Mouse (Mus musculus) hindbrain, embryonic 12.5 days (tissue): ENCODE measurements at regions not wholly inside any gene's neighbourhood (a gene's known extent, or its start where the extent isn't known, plus 50 kb on each side); places are given as distances from the start of the nearest gene placed in this dataset.

Experiments
- ATAC-seq: fragments of 200-750 bp; cut with Nextera tagmentation; 2 replicates; pipeline ENCODE4 v1.8.0; 2017; ENCODE audit warnings: moderate TSS enrichment; ENCODE audit not compliant: low FRiP score
- H3K27ac ChIP-seq: fragments of 300-500 bp; sonication (generic); 2 replicates; pipeline ENCODE4 v1.5.1; 2016; ENCODE audit warnings: mild to moderate bottlenecking
- H3K27me3 ChIP-seq: fragments of 300-500 bp; sonication (generic); 2 replicates; pipeline ENCODE4 v1.6.1; 2016; ENCODE audit warnings: mild to moderate bottlenecking
- H3K36me3 ChIP-seq: fragments of 300-500 bp; sonication (generic); 2 replicates; pipeline ENCODE4 v1.6.1; 2016; ENCODE audit warnings: mild to moderate bottlenecking
- H3K4me1 ChIP-seq: fragments of 300-500 bp; sonication (generic); 2 replicates; pipeline ENCODE4 v1.6.1; 2016
- H3K4me2 ChIP-seq: fragments of 300-500 bp; sonication (generic); replicated peaks from 2 replicates; pipeline ENCODE4 v1.6.1; 2016; ENCODE audit warnings: mild to moderate bottlenecking
- H3K4me3 ChIP-seq: fragments of 300-500 bp; sonication (generic); 2 replicates; pipeline ENCODE4 v1.5.1; 2016; ENCODE audit warnings: mild to moderate bottlenecking
- H3K9ac ChIP-seq: fragments of 300-500 bp; sonication (generic); 2 replicates; pipeline ENCODE4 v1.6.1; 2016; ENCODE audit warnings: mild to moderate bottlenecking, moderate library complexity
- H3K9me3 ChIP-seq: fragments of 300-500 bp; sonication (generic); replicated peaks from 2 replicates; pipeline ENCODE4 v1.6.1; 2016; ENCODE audit warnings: mild to moderate bottlenecking
- WGBS: fragments of 180-500 bp; shearing (Covaris S2); methylation state at CpG from one replicate; pipeline ENCODE4 v1.1.7; 2016; 5-methylcytosine and 5-hydroxymethylcytosine counted together

DNA sequence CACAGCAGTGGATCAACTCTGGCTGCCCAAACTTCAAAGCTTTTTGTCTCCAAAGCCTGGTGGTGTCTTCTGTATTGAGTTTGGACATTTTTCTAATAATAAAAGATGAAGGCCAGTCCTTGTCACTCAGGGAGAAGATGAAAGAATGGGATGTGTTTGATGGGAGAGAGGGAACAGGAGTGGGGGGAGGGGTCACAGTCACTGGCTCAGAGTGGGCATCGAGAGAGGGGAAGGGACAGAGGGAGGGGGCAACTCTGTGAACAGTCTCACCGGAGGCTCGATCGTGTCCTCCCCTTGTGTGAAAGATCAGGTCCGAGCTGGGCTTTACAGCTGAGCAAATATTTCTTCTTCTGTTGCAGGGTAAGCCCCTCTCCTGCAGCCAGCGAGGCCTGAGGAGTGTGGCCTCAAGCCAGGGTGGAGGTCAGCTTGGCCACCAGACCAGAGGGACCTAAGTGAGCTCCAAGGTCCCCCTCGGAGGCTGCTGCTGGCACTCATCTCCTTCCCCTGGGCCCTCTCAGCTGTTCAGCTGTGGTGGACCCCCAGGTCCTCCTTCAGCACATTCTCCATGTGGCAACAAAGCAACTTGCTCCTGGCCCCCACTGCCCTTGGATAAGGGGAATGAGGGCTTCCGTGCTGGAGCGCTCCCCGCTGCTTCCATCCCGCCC lies 108.0 kb upstream of the Zbtb40 start:
- no peaks in the 10 kb centered on the region for H3K9me3 ChIP-seq
- H3K9ac ChIP-seq = no peak overlapping the region
- no peak overlapping the region for H3K4me3 ChIP-seq
- H3K4me2 ChIP-seq = no peak overlapping the region
- 63% methylated on average over 11 of the region's 11 CpGs for WGBS
- ATAC-seq = no peak
- H3K36me3 ChIP-seq = no peaks in the 10 kb centered on the region
- H3K27me3 ChIP-seq = no peaks in the 10 kb centered on the region
- H3K4me1 ChIP-seq = no peaks in the 10 kb centered on the region
- H3K27ac ChIP-seq = no peak overlapping the region

DNA sequence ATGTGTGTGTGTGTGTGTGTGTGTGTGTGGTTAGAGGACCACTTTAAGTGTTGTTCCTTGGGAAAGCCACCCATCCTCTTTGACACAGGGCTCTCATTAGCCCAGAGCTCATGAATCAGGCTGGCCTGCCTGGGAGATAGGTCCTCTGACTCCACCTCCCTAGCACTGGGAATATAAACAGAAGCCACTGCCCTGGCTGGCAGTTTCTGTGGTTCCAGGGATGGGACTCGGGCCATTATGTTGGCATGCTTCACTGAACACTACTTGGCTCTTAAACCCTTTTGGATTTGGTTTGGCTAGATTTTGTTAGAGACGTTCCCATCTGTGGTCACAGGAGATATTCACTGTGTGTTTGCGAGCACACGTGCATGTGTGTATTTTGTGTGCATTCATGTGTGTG lies 100.2 kb upstream of the Zbtb40 start:
- Histone ChIP-seq H3K9me3 (no peaks in the 10 kb centered on the region), H3K4me1 (no peaks in the 10 kb centered on the region), H3K36me3 (no peaks in the 10 kb centered on the region), H3K9ac (no peak overlapping the region), H3K4me3 (no peak overlapping the region), H3K4me2 (no peak overlapping the region), H3K27me3 (no peaks in the 10 kb centered on the region), H3K27ac (no peak overlapping the region)
- ATAC-seq = no peak
- WGBS = 83% methylated on average over 4 of the region's 4 CpGs

DNA sequence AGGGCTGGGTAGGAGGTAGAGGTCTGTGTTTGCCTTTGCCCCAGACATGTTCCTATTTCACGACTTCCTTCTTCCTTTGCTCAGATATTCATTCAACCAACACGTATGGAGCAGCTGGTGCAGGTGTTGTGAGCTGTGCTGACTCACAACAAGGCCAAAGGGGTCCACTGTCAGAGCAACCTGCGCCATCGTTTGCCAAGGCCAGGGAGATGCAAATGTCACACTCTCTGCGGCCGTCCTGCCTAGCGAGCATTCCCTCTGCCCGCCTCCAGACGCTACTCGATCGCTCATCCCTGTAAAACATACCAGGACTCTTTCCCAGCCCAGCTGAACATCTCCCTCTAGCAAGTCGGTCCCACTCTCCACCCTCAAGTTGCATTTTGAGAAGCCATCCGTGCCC lies 99.2 kb upstream of the Zbtb40 start:
- H3K27me3 ChIP-seq = peaks cover 3% of the 10 kb centered on the region; the same call in 1 of the 2 replicates
- WGBS = 75% methylated on average over 13 of the region's 13 CpGs
- no peaks in the 10 kb centered on the region for H3K36me3 ChIP-seq
- H3K9ac ChIP-seq = no peak overlapping the region
- H3K9me3 ChIP-seq = no peaks in the 10 kb centered on the region
- no peak for ATAC-seq
- H3K4me2 ChIP-seq = no peak overlapping the region
- H3K4me1 ChIP-seq = peaks cover 8% of the 10 kb centered on the region
- H3K4me3 ChIP-seq = no peak overlapping the region
- H3K27ac ChIP-seq = no peak overlapping the region

DNA sequence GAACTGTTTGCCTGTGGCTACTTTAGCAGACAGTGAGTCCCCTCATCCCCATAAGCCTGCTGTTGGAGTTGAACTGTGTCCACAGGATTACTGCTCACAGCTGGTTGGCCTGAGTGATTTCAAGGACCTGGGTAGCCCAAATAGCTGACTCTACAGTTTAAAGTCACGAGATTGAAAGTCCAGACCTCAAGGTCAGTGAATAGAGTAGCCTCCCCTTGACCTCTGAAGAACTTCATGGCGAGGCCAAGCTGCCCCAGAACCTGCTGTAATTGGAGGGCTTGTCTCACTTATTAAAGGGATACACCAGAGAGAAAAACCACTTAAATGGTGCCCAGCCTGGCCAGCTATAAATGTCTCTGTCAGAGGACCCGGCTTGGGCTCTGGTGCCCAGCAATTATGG lies 97.7 kb upstream of the Zbtb40 start:
- Histone ChIP-seq H3K36me3 (no peaks in the 10 kb centered on the region), H3K4me2 (no peak overlapping the region), H3K27ac (no peak overlapping the region), H3K4me1 (peaks cover 17% of the 10 kb centered on the region), H3K4me3 (no peak overlapping the region), H3K27me3 (peaks cover 3% of the 10 kb centered on the region; the same call in 1 of the 2 replicates), H3K9me3 (no peaks in the 10 kb centered on the region), H3K9ac (no peak overlapping the region)
- no peak for ATAC-seq
- WGBS = 72% methylated on average over 3 of the region's 3 CpGs

DNA sequence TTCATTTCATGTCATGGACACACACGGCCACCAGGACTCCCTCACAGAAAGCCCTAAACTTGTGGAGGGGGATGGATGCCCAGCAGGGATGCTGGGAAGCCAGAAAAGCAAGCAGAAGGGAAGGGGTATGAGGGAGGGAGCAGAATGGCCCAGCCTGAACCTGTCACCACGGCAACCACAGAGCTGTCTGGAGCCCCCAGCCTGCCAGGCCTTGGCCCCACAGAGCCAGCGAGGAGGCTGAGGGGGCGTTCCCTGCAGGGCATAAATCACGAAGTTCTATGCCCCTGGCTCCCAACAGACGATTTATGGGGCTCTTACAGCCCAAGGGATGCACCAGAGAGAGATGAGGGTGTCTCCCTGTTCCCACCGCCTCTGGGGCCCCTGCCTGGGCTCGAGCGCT lies 93.7 kb upstream of the Zbtb40 start:
- peak; percentile 88 for ATAC-seq

DNA sequence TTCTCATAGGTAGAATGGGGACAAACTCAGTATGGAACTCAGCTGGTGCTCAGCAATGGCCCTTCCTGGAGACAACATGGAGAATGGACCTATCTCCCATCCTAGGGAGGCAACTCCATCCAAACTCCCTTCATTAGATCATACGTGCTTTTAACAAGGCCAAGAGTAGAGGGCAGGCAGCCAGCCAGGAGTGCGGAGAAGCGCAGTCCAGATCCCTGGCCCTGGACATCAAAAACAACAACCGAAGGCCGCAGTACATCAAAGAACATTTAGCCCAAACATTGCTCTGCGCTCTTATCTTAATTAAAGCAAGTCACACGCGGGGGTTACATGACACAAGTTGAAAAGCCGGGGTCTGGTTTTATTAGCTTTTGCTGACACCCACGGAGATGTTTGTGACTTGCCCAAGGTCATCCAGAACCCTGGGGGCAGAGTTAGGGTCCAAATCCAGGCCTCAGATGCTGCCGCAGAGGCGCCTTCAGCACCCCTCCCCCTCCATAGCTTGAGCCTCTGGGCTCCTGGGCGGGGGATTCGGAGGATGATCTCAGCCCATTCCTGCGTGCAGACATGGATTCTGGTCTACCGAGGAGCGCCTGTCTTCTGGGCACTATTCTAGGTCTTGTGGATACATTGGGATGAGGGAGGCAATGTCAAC lies 90.6 kb upstream of the Zbtb40 start:
- Histone ChIP-seq H3K9ac (no peak overlapping the region), H3K4me3 (no peak overlapping the region), H3K9me3 (no peaks in the 10 kb centered on the region), H3K4me2 (no peak overlapping the region), H3K4me1 (peaks cover 25% of the 10 kb centered on the region), H3K36me3 (no peaks in the 10 kb centered on the region), H3K27ac (no peak overlapping the region), H3K27me3 (peaks cover 3% of the 10 kb centered on the region; the same call in 1 of the 2 replicates)
- no peak for ATAC-seq
- WGBS = 86% methylated on average over 17 of the region's 17 CpGs

More for the DNA sequence above, 93.7 kb upstream of the Zbtb40 start:
- H3K27me3 ChIP-seq = peaks cover 3% of the 10 kb centered on the region; the same call in 1 of the 2 replicates
- no peaks in the 10 kb centered on the region for H3K9me3 ChIP-seq
- no peaks in the 10 kb centered on the region for H3K36me3 ChIP-seq
- H3K9ac ChIP-seq = no peak overlapping the region
- peaks cover 17% of the 10 kb centered on the region for H3K4me1 ChIP-seq
- no peak overlapping the region; the same call in 1 of the 2 replicates for H3K27ac ChIP-seq
- no peak overlapping the region for H3K4me2 ChIP-seq
- WGBS = 26% methylated on average over 9 of the region's 9 CpGs
- no peak overlapping the region for H3K4me3 ChIP-seq

DNA sequence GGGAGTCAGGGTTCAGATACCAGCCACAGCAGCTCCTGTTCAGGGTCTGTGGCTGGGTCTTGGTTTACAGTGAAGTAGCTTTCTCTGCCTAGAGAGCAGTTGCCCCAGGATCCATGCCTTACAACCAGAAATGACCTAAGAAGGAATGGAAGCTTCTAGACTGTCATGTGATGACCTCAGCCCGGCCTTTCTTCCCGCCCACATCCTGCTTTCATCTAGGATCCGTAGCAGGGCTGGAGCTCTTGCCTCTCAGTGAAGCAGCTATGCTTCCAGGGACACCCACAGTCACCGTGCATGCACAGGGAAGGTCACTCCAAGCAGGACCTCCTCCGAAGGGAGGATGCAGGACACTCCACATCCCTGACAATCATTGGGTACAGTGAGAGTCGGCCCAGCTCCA lies 89.5 kb upstream of the Zbtb40 start:
- peaks cover 25% of the 10 kb centered on the region for H3K4me1 ChIP-seq
- no peaks in the 10 kb centered on the region for H3K36me3 ChIP-seq

DNA sequence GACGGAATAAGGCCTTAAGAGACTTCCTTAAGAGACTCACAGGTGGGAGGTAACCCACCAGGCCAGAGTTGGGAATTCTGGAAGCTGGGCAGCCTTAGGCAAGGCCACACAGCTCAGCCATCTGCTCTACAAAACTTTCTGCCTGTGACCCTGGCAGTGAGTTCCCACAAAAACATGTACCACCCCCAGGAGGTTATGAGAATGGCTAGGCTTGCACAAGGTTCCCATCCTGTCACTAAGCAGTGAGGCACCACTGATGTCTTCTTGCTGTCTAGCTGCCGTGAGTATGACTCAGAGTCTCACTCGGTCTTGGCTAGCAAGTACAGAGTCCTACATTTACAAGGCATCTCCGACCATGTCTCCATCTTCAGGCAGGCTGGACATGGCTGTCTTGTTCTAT lies 87.7 kb upstream of the Zbtb40 start:
- WGBS = 86% methylated on average over 4 of the region's 4 CpGs

More for the DNA sequence above, 89.5 kb upstream of the Zbtb40 start:
- Histone ChIP-seq H3K27me3 (peaks cover 2% of the 10 kb centered on the region; the same call in 1 of the 2 replicates), H3K27ac (no peak overlapping the region), H3K9ac (no peak overlapping the region), H3K4me3 (no peak overlapping the region), H3K9me3 (no peaks in the 10 kb centered on the region), H3K4me2 (no peak overlapping the region)
- 82% methylated on average over 6 of the region's 6 CpGs for WGBS
- ATAC-seq = no peak

DNA sequence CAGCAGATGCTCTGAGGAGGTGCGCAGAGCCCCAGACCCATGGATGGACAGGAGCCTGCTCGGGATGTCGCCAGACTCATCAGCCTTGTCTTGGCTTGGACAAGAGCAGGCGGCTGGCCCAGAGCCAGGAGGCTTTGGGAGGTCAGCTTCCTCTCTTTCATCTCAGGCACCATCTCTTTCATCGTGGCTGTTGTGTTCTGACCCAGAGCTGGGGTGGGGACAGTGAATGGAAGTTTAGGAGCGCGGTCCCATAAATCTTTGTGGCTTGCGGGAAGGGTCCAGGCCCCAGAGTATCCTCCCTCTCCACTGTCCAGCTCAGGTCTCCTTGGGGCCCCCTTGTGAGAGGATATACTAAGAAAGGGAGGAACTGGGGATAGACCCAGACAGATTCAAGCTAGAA lies 87.2 kb upstream of the Zbtb40 start:
- Histone ChIP-seq H3K27ac (no peak overlapping the region), H3K36me3 (no peaks in the 10 kb centered on the region), H3K9ac (no peak overlapping the region), H3K4me3 (no peak overlapping the region), H3K9me3 (no peaks in the 10 kb centered on the region), H3K4me1 (peaks cover 13% of the 10 kb centered on the region), H3K27me3 (no peaks in the 10 kb centered on the region), H3K4me2 (no peak overlapping the region)
- 70% methylated on average over 8 of the region's 8 CpGs for WGBS
- ATAC-seq = no peak

More for the DNA sequence above, 87.7 kb upstream of the Zbtb40 start:
- no peaks in the 10 kb centered on the region for H3K36me3 ChIP-seq
- H3K4me1 ChIP-seq = peaks cover 13% of the 10 kb centered on the region
- no peak overlapping the region for H3K4me3 ChIP-seq
- ATAC-seq = no peak
- H3K9me3 ChIP-seq = no peaks in the 10 kb centered on the region
- H3K27me3 ChIP-seq = no peaks in the 10 kb centered on the region; the same call in 1 of the 2 replicates
- no peak overlapping the region for H3K4me2 ChIP-seq
- no peak overlapping the region for H3K9ac ChIP-seq
- H3K27ac ChIP-seq = no peak overlapping the region

DNA sequence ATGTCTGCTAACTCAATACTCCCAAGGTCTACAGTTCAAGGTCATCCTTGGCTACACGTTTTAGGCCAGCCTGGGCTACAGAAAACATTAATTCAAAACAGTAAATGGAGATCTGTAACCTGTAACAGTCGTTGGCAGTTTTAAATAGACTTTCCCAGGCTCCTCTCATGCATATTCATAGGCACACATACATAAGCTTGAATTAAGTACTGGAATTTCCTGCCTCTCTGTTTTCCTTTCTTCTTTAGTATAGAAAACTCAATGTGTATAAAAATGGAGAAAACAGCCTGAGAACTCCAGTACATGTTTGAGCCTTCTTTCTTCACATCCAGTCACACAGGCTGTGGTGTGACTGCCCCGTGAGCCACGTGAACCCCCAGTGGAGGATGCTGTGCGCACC lies 86.0 kb upstream of the Zbtb40 start:
- Histone ChIP-seq H3K4me2 (no peak overlapping the region), H3K4me1 (peaks cover 13% of the 10 kb centered on the region), H3K36me3 (no peaks in the 10 kb centered on the region), H3K27me3 (no peaks in the 10 kb centered on the region), H3K27ac (no peak overlapping the region), H3K4me3 (no peak overlapping the region), H3K9ac (no peak overlapping the region), H3K9me3 (no peaks in the 10 kb centered on the region)
- ATAC-seq = no peak
- WGBS = 54% methylated on average over 5 of the region's 5 CpGs

DNA sequence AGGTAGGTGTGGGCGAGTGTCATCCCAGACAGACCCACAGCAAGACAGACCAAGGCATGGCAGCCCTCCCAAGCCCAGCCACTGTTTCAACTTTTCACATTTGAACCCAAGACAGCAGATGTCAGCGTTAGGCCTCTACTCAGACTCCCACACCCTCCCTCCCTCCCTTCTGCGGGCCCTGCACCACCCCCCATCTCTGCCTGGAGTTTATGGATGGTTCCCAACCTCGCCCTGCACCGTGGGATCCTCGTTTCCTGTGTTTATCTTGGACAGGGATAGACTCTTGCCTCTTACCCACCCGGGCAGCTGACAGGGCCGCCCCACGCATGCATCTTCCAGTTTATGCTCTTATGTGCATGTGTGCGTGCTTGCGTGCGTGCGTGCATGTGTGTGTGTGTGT lies 85.2 kb upstream of the Zbtb40 start:
- no peak overlapping the region for H3K27ac ChIP-seq
- no peaks in the 10 kb centered on the region for H3K36me3 ChIP-seq
- no peak overlapping the region for H3K9ac ChIP-seq
- H3K4me1 ChIP-seq = peaks cover 16% of the 10 kb centered on the region
- WGBS = 69% methylated on average over 13 of the region's 13 CpGs
- no peak overlapping the region for H3K4me2 ChIP-seq
- H3K4me3 ChIP-seq = no peak overlapping the region
- H3K9me3 ChIP-seq = no peaks in the 10 kb centered on the region
- H3K27me3 ChIP-seq = peaks cover 4% of the 10 kb centered on the region
- no peak for ATAC-seq

DNA sequence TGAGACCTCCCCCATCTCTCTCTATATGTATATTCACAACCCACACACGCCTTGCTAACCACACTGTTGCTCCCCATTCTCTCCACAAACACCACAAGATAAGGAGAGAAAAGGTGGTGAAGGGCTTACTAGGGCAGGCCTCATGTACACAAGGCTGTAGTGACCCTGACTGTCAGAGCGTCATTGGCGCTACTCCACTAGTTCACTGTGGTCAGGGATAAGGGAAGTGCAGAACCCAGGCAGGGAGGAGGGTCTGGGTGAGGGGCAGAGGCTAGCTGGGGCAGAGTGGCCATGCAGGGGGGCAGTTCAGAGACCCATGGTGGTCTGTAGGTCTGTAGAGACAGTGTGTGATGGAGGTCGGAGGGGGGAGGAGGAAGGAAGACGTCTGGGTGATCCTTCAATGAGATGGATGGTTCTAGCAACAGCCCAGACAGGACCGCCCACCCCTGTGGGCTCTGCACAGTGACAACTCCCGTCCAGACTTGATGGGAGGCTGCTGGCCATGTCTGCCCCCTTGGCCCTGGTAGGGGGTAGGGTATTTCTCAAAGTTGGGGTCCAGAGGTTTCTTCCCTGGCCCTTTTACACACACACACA lies 82.1 kb upstream of the Zbtb40 start:
- ATAC-seq = no peak
- Histone ChIP-seq H3K36me3 (no peaks in the 10 kb centered on the region), H3K4me2 (no peak overlapping the region), H3K27ac (no peak overlapping the region), H3K9ac (no peak overlapping the region), H3K27me3 (peaks cover 5% of the 10 kb centered on the region), H3K9me3 (no peaks in the 10 kb centered on the region), H3K4me3 (no peak overlapping the region), H3K4me1 (peaks cover 27% of the 10 kb centered on the region)
- 53% methylated on average over 7 of the region's 7 CpGs for WGBS
